Mouse (Mus musculus): ENCODE results near the gene Mtus2. TPM values are rescaled to one million over a fixed set of nuclear protein-coding genes. Genes with fewer than 3 reads are reported as not detected.

Gene Mtus2
- polyA plus RNA-seq, 1 experiment from 2014 or later, result 15.8 TPM

GRCm38 (mm10) chr5:148181308-148181630 lies 224.1 kb downstream of the Mtus2 start:
- no peak for TF ChIP-seq CTCF (IDR thresholded peaks at IDR 0.05; ENCODE audit: low read depth)
- Histone ChIP-seq H3K4me2 (replicated peaks; ENCODE audit: low read depth) (no peak overlapping the region), H3K36me3 (ENCODE audit: control insufficient read depth, insufficient read depth) (no peaks in the 10 kb centered on the region), H3K4me1 (replicated peaks; ENCODE audit: control insufficient read depth, insufficient read depth, low read length) (no peaks in the 10 kb centered on the region), H3K27me3 (replicated peaks; ENCODE audit: control insufficient read depth, insufficient read depth, low read length) (no peaks in the 10 kb centered on the region), H3K27ac (ENCODE audit: low read depth, low read length) (no peak overlapping the region), H3K4me3 (ENCODE audit: low read depth, low read length) (no peak overlapping the region), H3K9me3 (ENCODE audit: control insufficient read depth) (peaks cover 7% of the 10 kb centered on the region; the same call in 1 of the 2 replicates), H3K9ac (ENCODE audit: low read depth, low read length) (no peak overlapping the region)
- WGBS, result 47% methylated on average over 4 of the region's 4 CpGs
- ATAC-seq, result no peak

DNA sequence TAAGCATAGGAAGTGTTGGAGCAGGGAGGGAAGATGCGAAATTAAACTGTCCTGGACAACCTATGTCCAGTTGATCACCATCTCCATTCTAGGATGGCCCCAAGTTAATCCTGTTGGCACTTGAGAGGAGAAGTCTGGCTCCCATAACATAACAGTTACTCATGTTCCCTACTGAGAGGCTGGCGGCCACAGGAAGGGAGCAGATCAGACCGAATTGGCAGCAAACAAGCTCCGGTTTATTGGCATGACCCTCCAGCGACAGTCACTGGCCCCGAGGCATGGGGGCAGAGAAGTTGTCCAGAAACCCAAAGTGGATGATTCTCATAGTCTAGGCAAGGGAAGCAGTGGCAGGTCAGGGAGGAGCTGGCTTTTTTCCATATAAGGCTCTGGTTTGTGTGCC lies 224.8 kb downstream of the Mtus2 start:
- 83% methylated on average over 6 of the region's 6 CpGs for WGBS
- no peak overlapping the region for H3K4me3 ChIP-seq (ENCODE audit: low read depth, low read length)
- TF ChIP-seq CTCF (IDR thresholded peaks at IDR 0.05; ENCODE audit: low read depth), result no peak
- ATAC-seq, result no peak
- H3K9ac ChIP-seq (ENCODE audit: low read depth, low read length), result no peak overlapping the region
- H3K4me1 ChIP-seq (replicated peaks; ENCODE audit: control insufficient read depth, insufficient read depth, low read length), result no peaks in the 10 kb centered on the region
- H3K4me2 ChIP-seq (replicated peaks; ENCODE audit: low read depth), result no peak overlapping the region
- no peaks in the 10 kb centered on the region for H3K36me3 ChIP-seq (ENCODE audit: control insufficient read depth, insufficient read depth)
- no peak overlapping the region for H3K27ac ChIP-seq (ENCODE audit: low read depth, low read length)
- peaks cover 7% of the 10 kb centered on the region; the same call in 1 of the 2 replicates for H3K9me3 ChIP-seq (ENCODE audit: control insufficient read depth)
- H3K27me3 ChIP-seq (replicated peaks; ENCODE audit: control insufficient read depth, insufficient read depth, low read length), result no peaks in the 10 kb centered on the region

GRCm38 (mm10) chr5:148185898-148186297 lies 228.8 kb downstream of the Mtus2 start:
- no peaks in the 10 kb centered on the region for H3K4me1 ChIP-seq (replicated peaks; ENCODE audit: control insufficient read depth, insufficient read depth, low read length)
- ATAC-seq, result no peak
- no peak overlapping the region for H3K4me2 ChIP-seq (replicated peaks; ENCODE audit: low read depth)
- H3K27me3 ChIP-seq (replicated peaks; ENCODE audit: control insufficient read depth, insufficient read depth, low read length), result no peaks in the 10 kb centered on the region
- 81% methylated on average over 1 of the region's 1 CpGs for WGBS
- H3K9ac ChIP-seq (ENCODE audit: low read depth, low read length), result no peak overlapping the region
- H3K9me3 ChIP-seq (ENCODE audit: control insufficient read depth), result peaks cover 7% of the 10 kb centered on the region; the same call in 1 of the 2 replicates
- no peak overlapping the region for H3K4me3 ChIP-seq (ENCODE audit: low read depth, low read length)
- H3K27ac ChIP-seq (ENCODE audit: low read depth, low read length), result no peak overlapping the region
- peak; percentile 26; the same call in 1 of the 2 replicates for TF ChIP-seq CTCF (IDR thresholded peaks at IDR 0.05; ENCODE audit: low read depth)
- H3K36me3 ChIP-seq (ENCODE audit: control insufficient read depth, insufficient read depth), result no peaks in the 10 kb centered on the region

GRCm38 (mm10) chr5:148191416-148191815 lies 234.3 kb downstream of the Mtus2 start:
- no peak overlapping the region for H3K27ac ChIP-seq (ENCODE audit: low read depth, low read length)
- H3K4me2 ChIP-seq (replicated peaks; ENCODE audit: low read depth), result no peak overlapping the region
- H3K4me3 ChIP-seq (ENCODE audit: low read depth, low read length), result no peak overlapping the region
- no peaks in the 10 kb centered on the region for H3K36me3 ChIP-seq (ENCODE audit: control insufficient read depth, insufficient read depth)
- no peaks in the 10 kb centered on the region for H3K4me1 ChIP-seq (replicated peaks; ENCODE audit: control insufficient read depth, insufficient read depth, low read length)
- H3K27me3 ChIP-seq (replicated peaks; ENCODE audit: control insufficient read depth, insufficient read depth, low read length), result no peaks in the 10 kb centered on the region
- WGBS, result 35% methylated on average over 4 of the region's 4 CpGs
- 0 out of 2 replicates have a peak, but pooled peaks have one; percentile 41 for ATAC-seq
- H3K9me3 ChIP-seq (ENCODE audit: control insufficient read depth), result no peaks in the 10 kb centered on the region
- no peak overlapping the region for H3K9ac ChIP-seq (ENCODE audit: low read depth, low read length)
- no peak for TF ChIP-seq CTCF (IDR thresholded peaks at IDR 0.05; ENCODE audit: low read depth)

- WGBS, result 95% methylated on average over 4 of the region's 4 CpGs
- no peak overlapping the region for H3K4me3 ChIP-seq (ENCODE audit: low read depth, low read length)
- H3K27ac ChIP-seq (ENCODE audit: low read depth, low read length), result no peak overlapping the region
- no peak for TF ChIP-seq CTCF (IDR thresholded peaks at IDR 0.05; ENCODE audit: low read depth)
- H3K9me3 ChIP-seq (ENCODE audit: control insufficient read depth), result no peaks in the 10 kb centered on the region
- no peaks in the 10 kb centered on the region for H3K27me3 ChIP-seq (replicated peaks; ENCODE audit: control insufficient read depth, insufficient read depth, low read length)
- no peaks in the 10 kb centered on the region for H3K36me3 ChIP-seq (ENCODE audit: control insufficient read depth, insufficient read depth)
- no peak overlapping the region for H3K9ac ChIP-seq (ENCODE audit: low read depth, low read length)
- no peaks in the 10 kb centered on the region for H3K4me1 ChIP-seq (replicated peaks; ENCODE audit: control insufficient read depth, insufficient read depth, low read length)
- ATAC-seq, result no peak
- no peak overlapping the region for H3K4me2 ChIP-seq (replicated peaks; ENCODE audit: low read depth)
Measured at GRCm38 (mm10) chr5:148211831-148212230, 254.7 kb downstream of the Mtus2 start.

DNA sequence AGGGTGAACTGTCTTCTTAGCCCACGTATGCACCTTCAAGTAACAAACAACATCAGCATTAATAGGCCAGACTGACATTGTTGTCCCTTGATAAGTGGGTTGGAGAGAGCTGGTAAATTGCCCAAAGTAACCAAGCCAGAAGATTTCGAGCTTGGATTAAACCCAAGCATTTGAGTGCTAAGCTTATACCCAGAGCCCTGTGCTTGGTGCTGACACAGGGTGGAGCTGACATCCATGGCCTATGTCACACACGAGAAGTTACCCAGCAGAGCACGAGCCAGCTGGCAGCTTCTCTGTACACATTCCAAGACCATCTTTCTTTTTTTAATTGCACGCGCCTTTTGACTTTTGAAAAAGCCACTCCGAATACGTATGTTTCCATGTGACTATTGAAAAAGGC lies 259.7 kb downstream of the Mtus2 start:
- Histone ChIP-seq H3K9me3 (ENCODE audit: control insufficient read depth) (no peaks in the 10 kb centered on the region), H3K9ac (ENCODE audit: low read depth, low read length) (no peak overlapping the region), H3K27ac (ENCODE audit: low read depth, low read length) (no peak overlapping the region), H3K4me2 (replicated peaks; ENCODE audit: low read depth) (no peak overlapping the region), H3K4me1 (replicated peaks; ENCODE audit: control insufficient read depth, insufficient read depth, low read length) (no peaks in the 10 kb centered on the region), H3K27me3 (replicated peaks; ENCODE audit: control insufficient read depth, insufficient read depth, low read length) (no peaks in the 10 kb centered on the region), H3K4me3 (ENCODE audit: low read depth, low read length) (no peak overlapping the region), H3K36me3 (ENCODE audit: control insufficient read depth, insufficient read depth) (no peaks in the 10 kb centered on the region)
- TF ChIP-seq CTCF (IDR thresholded peaks at IDR 0.05; ENCODE audit: low read depth), result no peak
- ATAC-seq, result no peak
- WGBS, result 86% methylated on average over 8 of the region's 8 CpGs

DNA sequence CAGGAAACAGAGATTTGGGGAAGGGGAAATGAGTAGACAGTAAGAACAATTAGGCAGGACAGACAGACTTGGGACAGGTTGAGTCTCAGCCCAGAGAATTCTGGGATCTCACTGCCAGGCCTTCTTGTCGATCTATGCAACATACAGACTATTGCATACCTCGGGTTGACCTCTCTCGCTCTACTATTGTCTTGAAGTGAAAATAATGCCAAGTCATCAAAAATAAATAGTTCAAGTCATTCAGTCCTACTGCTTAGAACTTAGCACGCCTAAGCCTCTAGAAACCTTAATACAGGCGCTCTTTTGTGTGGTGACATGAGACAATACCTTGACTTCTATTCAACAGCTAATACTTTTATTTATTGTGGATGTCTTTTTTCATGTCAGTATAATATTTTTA lies 265.8 kb downstream of the Mtus2 start:
- no peak overlapping the region for H3K4me3 ChIP-seq (ENCODE audit: low read depth, low read length)
- no peak overlapping the region for H3K27ac ChIP-seq (ENCODE audit: low read depth, low read length)
- 87% methylated on average over 5 of the region's 5 CpGs for WGBS
- H3K4me2 ChIP-seq (replicated peaks; ENCODE audit: low read depth), result no peak overlapping the region
- no peak for TF ChIP-seq CTCF (IDR thresholded peaks at IDR 0.05; ENCODE audit: low read depth)
- no peaks in the 10 kb centered on the region for H3K9me3 ChIP-seq (ENCODE audit: control insufficient read depth)
- H3K4me1 ChIP-seq (replicated peaks; ENCODE audit: control insufficient read depth, insufficient read depth, low read length), result no peaks in the 10 kb centered on the region
- no peaks in the 10 kb centered on the region for H3K36me3 ChIP-seq (ENCODE audit: control insufficient read depth, insufficient read depth)
- no peak overlapping the region for H3K9ac ChIP-seq (ENCODE audit: low read depth, low read length)
- ATAC-seq, result no peak
- H3K27me3 ChIP-seq (replicated peaks; ENCODE audit: control insufficient read depth, insufficient read depth, low read length), result no peaks in the 10 kb centered on the region

Measured in intestine, postnatal 0 days (tissue).